Mouse (Mus musculus) kidney, adult 2 months (tissue): Measurements from ENCODE around the gene Hoxa11. TPM values are rescaled to one million over a fixed set of nuclear protein-coding genes. Genes with fewer than 3 reads are reported as not detected.
A peak's percentile ranks its signal among the peaks of the same experiment; 100 is the strongest.

Experiments
- DNase-seq: peaks from one replicate; pipeline ENCODE4 v3.0.0; 2021
- H3K27ac ChIP-seq: fragments of 200-500 bp; 2 replicates; pipeline ENCODE4 v1.5.1; 2012; ENCODE audit warnings: low read depth, low read length, control low read depth, inconsistent platforms; ENCODE audit not compliant: insufficient read depth
- H3K27me3 ChIP-seq: fragments of 200-500 bp; replicated peaks from 2 replicates; pipeline ENCODE4 v1.6.1; 2012; ENCODE audit warnings: mild to moderate bottlenecking, moderate library complexity, low read length, inconsistent platforms; ENCODE audit not compliant: control insufficient read depth, insufficient read depth
- H3K36me3 ChIP-seq: fragments of 200-500 bp; 2 replicates; pipeline ENCODE4 v1.6.1; 2012; ENCODE audit warnings: mild to moderate bottlenecking, moderate library complexity, low read length, inconsistent platforms; ENCODE audit not compliant: control insufficient read depth, insufficient read depth
- H3K4me1 ChIP-seq: fragments of 200-500 bp; 2 replicates; pipeline ENCODE4 v1.6.1; 2011; ENCODE audit warnings: low read length; ENCODE audit not compliant: control insufficient read depth, insufficient read depth
- H3K4me3 ChIP-seq: fragments of 200-500 bp; 2 replicates; pipeline ENCODE4 v1.5.1; 2011; ENCODE audit warnings: mild to moderate bottlenecking, low read depth, low read length, control low read depth; ENCODE audit not compliant: insufficient read depth
- CTCF ChIP-seq: fragments of 200-500 bp; conservative IDR thresholded peaks from 2 replicates; pipeline ENCODE4 v1.5.1; 2011; ENCODE audit warnings: low read depth, mild to moderate bottlenecking, control low read depth, low read length, moderate library complexity, mixed read lengths; ENCODE audit not compliant: insufficient read depth, insufficient read length
- POLR2A ChIP-seq: fragments of 200-500 bp; IDR thresholded peaks from one replicate; pipeline ENCODE4 v1.6.1; 2011; ENCODE audit warnings: low read depth, low read length, control low read depth
- WGBS: fragments of 180-500 bp; shearing (Covaris S2); methylation state at CpG from one replicate; pipeline ENCODE4 v1.1.7; 2018; 5-methylcytosine and 5-hydroxymethylcytosine counted together
- polyA plus RNA-seq: library from polyadenylated mRNA; depleted of rRNA; stranded (reverse); fragments of >200 nt; gene quantifications from 2 replicates; pipeline ENCODE4 v1.2.3, GENCODE M21; 2012

The Hoxa11 gene
- polyA plus RNA-seq, 1 experiment = 3.7 TPM

GRCm38 (mm10) chr6:52228475-52229465 is 16.8 kb downstream of the Hoxa11 start:
- H3K4me3 ChIP-seq = peak overlapping the region; percentile 84
- no peaks in the 10 kb centered on the region for H3K4me1 ChIP-seq
- no peaks in the 10 kb centered on the region; the same call in 1 of the 2 replicates for H3K36me3 ChIP-seq
- DNase-seq = peak; percentile 78
- TF ChIP-seq CTCF (no peak), POLR2A (no peak)
- H3K27me3 ChIP-seq = no peaks in the 10 kb centered on the region
- WGBS = 2% methylated on average over 38 of the region's 38 CpGs
- peak overlapping the region; percentile 98 for H3K27ac ChIP-seq

DNA sequence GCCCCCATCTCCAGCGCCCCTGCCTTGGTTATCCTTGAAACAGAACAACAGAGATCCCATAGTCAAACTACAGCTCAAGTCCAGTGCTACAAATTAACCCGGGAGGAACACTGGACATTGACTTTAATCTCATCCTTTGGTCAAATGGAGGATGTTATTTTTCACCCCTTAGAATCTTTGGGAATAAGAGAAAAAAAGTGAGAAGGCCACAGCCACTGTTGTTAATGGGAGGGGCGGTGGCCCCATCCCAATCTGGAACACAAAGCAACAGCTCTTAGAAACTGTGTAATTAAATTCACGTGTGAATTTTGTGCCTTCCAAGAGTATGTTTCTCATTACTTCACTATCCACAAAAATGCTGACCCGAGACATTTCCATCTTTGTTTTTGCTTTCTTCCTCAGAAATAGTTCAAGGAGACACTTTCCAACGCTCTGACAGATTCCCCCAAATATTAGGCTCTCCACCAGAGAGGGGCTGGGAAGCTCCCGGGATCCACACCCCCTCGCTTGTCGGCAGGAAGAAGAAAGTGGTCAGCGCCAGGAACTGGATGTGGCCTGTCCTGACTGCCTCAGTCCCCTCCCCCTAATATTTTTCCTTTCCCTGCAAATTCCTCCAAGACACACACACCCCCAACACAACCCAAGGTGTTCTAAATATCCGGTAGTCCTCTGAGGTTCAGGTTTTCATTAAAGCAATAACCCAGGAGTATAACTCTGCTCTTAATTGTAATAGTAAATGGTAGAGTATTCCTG is 18.0 kb downstream of the Hoxa11 start:
- Histone ChIP-seq H3K36me3 (no peaks in the 10 kb centered on the region; the same call in 1 of the 2 replicates), H3K27me3 (no peaks in the 10 kb centered on the region), H3K27ac (peak overlapping the region; percentile 95), H3K4me3 (no peak overlapping the region), H3K4me1 (no peaks in the 10 kb centered on the region)
- 9% methylated on average over 11 of the region's 11 CpGs for WGBS
- no peak for TF ChIP-seq CTCF
- peak; percentile 73 for DNase-seq

DNA sequence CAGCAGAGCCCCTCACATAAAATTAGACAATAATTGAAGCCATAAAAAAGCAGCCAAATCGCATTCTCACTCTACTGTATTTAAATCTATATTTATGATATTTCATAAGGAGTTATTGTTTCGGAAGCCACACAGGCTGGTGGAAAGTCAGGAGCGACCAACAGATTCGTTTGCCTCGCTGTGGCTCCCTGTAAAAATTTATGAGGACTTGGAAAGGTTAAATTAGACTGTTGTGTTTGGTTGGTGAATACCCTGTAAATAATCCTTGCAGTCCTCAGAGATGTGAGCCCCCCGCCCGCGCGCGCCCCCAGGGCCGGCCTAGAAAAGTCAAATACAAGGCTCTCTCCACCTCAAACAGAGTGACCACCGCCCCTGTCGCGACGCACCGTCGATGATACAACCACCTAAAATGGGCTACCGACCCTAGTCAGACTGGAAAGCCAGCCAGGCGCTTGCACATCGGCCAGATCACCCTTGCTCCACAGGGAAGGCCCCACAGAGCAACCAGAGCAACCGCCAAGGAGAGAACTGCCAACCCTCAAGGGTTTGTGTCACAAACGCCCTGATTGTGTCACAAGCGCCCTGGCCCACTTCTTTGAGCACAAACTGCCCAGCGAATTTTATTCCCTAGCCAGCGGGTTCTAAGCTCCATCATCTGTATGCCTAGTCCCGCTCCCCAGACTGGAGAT is 18.9 kb downstream of the Hoxa11 start:
- Histone ChIP-seq H3K36me3 (no peaks in the 10 kb centered on the region; the same call in 1 of the 2 replicates), H3K4me1 (no peaks in the 10 kb centered on the region), H3K4me3 (peak overlapping the region; percentile 83), H3K27me3 (no peaks in the 10 kb centered on the region), H3K27ac (peak overlapping the region; percentile 95)
- DNase-seq = peak; percentile 69
- 11% methylated on average over 26 of the region's 26 CpGs for WGBS
- no peak for TF ChIP-seq CTCF
- TF ChIP-seq POLR2A = no peak

- TF ChIP-seq CTCF = no peak
- TF ChIP-seq POLR2A = no peak
- DNase-seq = peak; percentile 97
- under 1% methylated on average over 69 of the region's 69 CpGs for WGBS
These were observed 19.7 kb downstream of the Hoxa11 start for GRCm38 (mm10) chr6:52225612-52226568.

GRCm38 (mm10) chr6:52224895-52225611 is 20.6 kb downstream of the Hoxa11 start:
- under 1% methylated on average over 36 of the region's 36 CpGs for WGBS

More at GRCm38 (mm10) chr6:52225612-52226568, 19.7 kb downstream of the Hoxa11 start:
- Histone ChIP-seq H3K36me3 (no peaks in the 10 kb centered on the region; the same call in 1 of the 2 replicates), H3K27me3 (no peaks in the 10 kb centered on the region), H3K4me1 (no peaks in the 10 kb centered on the region), H3K4me3 (peak overlapping the region; percentile 83), H3K27ac (peak overlapping the region; percentile 95)

More at GRCm38 (mm10) chr6:52224895-52225611, 20.6 kb downstream of the Hoxa11 start:
- no peaks in the 10 kb centered on the region for H3K27me3 ChIP-seq
- H3K36me3 ChIP-seq = no peaks in the 10 kb centered on the region; the same call in 1 of the 2 replicates
- TF ChIP-seq CTCF = no peak
- TF ChIP-seq POLR2A = no peak
- H3K27ac ChIP-seq = peak overlapping the region; percentile 95
- H3K4me1 ChIP-seq = no peaks in the 10 kb centered on the region
- peak; percentile 53 for DNase-seq
- peak overlapping the region; percentile 83 for H3K4me3 ChIP-seq
